Mouse (Mus musculus): ENCODE results near the gene Agap1.
A peak's percentile ranks its signal among the peaks of the same experiment; 100 is the strongest.

Agap1 gene

DNA sequence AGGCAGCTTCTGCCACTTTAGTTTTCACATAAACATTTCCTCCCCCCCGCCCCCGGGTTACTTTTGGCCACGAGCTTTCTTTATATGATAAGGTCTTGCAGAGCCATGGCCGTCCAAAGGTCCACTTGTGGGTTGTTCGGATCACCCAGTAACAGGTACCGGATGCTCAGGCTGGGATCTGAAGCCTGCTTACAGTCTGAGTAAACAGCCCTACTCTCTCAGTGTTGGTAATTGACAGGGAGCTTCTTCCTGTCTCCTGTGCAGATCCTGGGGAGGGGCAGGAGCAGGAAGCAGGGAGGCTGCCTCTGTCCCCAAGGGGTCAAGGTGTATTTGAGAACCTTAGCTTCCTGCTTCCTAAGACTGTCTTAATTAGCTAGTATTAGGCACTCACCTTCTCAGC, 269.9 kb downstream of the Agap1 start:
- no peak for DNase-seq

DNA sequence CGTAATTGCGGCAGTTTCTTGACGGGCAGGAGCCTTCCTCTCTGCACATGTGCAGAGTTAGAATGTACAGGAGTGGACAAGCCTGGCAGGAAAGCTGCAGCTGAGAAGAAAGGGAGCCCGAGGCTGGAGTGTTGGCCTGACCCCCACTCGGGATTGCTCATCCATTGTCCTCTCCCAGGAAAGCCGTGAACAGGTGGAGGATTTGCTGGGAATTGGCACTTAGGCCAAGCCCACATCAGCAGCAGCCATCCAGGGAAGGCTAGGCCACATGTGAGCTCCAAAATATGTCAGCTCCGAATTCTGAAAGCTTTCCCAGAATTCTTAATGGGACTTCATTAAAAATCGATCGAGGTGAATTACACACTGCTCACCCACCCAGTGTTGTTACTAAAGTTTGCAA, 270.4 kb downstream of the Agap1 start:
- no peak for DNase-seq

DNA sequence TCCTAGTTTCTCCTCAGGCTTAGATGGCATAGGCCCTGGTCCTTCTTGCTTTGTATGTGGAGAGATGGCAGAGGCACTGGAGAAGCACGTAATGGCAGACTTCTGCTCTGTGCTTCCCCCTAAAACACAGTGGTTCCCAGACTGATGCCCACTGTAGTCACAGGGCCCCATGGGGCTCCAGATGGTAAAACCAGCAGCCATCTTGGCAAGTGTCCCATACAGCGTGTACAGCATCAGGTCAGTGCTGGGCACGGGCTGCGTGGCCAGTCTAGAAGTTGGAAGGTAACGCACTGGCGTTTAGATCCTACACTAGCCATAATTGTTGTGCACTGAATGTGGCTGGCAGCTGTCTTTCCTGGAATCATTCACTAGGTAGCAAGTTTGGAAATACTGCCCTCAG, 273.9 kb downstream of the Agap1 start:
- no peak for DNase-seq

- peak; percentile 27 for DNase-seq
Observed at GRCm38 (mm10) chr1:89730589-89731195, 276.1 kb downstream of the Agap1 start.

DNA sequence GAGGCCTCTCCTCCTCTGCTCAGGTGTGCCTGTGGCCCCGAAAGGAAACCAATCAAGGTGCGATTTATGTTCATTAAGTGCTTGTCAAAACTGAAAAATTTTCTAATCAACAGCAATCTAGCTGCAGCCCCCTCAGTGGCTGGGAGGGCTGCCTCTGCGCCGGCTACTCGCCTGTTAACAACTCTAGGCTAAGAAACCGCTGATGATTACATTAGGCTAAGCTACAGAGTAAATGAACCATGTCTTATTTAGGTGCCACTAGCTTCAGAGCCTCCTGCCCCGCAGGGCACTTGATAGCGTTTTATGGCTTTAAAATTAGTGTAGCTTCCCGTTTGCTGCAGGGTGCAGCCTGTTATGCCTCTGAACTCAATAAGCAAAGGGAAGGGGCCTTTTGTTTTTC, 279.8 kb downstream of the Agap1 start:
- DNase-seq = no peak

- no peak for DNase-seq
Observed at GRCm38 (mm10) chr1:89735146-89735545, 280.5 kb downstream of the Agap1 start.

- no peak for DNase-seq
Observed at GRCm38 (mm10) chr1:89736021-89736420, 281.4 kb downstream of the Agap1 start.

GRCm38 (mm10) chr1:89739067-89739774, 284.6 kb downstream of the Agap1 start:
- DNase-seq = no peak

GRCm38 (mm10) chr1:89739775-89740099, 285.1 kb downstream of the Agap1 start:
- DNase-seq = no peak

DNA sequence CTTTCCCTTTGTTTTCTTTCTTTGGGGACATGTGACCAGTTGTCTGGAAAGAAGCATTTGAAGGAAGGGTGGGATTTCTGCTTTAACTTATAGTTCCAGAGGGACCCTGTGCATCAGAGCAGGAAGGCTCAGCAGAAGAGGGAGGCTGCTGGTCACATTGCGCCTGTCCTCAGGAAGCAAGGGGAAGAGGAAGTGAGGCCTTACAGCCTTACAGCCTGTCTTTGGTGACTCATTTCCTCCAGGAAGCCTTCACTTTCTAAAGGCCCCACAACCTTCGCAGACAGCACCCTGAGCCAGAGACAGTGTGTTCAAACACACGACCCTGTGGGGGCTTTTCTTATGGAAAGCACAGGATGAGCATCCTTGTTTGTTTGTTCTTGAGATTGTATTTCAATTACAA, 287.8 kb downstream of the Agap1 start:
- DNase-seq = no peak

DNA sequence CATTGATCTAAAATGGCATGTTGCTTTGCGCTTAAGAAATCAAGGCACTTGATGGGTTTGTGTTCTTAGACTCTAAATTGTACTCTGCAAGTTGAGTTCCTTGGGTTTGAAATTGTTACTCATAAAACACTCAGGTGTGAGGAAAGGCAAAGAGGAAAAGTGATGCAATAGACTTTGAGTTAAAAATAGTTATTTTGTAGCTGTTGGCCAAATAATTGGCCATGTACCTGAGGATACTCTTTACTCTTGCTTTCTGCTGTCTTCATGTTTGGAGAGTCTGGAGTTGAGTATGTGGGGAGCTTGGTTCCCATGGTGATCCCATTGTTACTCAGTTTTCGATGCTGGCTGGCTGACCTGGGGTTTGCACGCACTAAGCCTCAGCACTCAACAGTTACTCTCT, 291.6 kb downstream of the Agap1 start:
- DNase-seq = no peak

GRCm38 (mm10) chr1:89749666-89750065, 295.1 kb downstream of the Agap1 start:
- no peak for DNase-seq

DNA sequence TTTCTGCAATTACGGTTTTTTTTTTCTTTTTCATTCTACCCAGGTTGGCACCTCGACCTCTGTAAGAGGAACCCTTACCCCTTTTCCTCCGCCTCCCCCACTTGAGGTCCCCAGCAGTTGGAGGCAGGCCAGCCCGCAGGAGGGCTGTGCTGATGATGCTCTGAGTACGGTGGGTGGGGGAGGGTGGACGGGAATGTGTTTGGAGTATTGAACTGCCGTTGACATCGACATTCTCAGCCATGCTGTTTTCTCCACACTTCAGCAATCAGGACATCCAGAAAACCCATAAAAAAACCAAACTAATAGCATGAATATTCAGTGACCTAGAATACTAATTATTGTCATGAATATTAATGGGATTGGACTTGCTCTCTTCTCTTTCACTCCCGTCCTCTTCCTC, 295.9 kb downstream of the Agap1 start:
- DNase-seq = no peak

DNA sequence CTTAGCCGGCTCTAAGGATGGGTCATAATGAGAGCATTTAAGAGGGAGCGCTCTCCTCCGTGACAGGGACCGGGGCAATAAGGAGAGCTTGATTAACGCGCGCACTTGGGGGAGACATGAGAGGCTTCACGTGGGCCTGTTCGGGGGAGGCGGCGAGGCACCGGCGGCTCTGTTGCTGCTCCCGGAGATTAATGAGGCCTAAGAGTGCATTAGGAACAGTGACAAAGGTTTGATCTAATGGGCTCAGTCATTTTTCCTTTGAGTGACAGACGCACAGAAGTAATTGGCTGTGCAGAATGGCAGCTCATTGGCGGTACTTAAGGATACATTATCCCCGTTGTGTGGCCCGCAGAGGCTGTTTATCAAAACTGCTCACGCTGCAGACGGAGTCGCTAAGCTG, 296.3 kb downstream of the Agap1 start:
- DNase-seq = no peak

GRCm38 (mm10) chr1:89751344-89751743, 296.7 kb downstream of the Agap1 start:
- DNase-seq = no peak

DNA sequence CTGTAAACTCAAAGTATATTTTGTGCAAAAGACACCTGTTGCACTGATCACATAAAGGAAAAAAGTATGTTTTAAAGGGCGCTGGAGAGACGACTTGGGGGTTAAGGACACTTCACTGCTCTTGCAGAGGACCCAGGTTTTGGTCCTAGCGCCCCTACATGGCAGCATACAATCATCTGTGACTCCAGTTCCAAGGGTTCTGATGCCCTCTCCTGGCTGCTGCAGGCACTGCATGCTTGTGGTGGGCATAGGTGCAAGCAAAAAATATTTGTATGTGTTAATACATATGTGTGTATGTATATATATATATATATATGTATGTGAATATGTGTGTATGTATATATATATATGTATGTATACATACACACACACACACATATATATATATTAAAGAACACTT, 298.1 kb downstream of the Agap1 start:
- no peak for DNase-seq

- no peak for DNase-seq
Observed at GRCm38 (mm10) chr1:89755358-89755757, 300.8 kb downstream of the Agap1 start.

DNA sequence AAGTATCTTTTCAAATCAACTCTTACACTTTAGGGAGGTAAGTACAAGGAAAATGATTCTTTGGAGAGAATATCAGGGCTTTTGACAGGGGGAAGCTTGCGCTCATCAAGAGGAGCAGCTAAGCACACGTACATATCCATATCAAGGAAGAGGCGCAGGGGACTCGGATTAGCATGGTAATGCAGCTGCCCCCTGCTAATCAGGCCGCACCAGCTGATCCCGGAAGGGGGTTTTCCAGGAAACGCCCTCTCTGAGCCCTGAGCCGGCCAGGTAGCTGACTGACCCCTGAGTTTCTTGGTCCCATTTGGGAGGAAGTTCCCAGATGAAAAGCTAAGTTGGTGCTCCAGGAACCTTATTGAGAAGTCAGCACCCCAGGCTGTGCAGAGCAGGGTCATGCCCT, 301.8 kb downstream of the Agap1 start:
- DNase-seq = no peak

DNA sequence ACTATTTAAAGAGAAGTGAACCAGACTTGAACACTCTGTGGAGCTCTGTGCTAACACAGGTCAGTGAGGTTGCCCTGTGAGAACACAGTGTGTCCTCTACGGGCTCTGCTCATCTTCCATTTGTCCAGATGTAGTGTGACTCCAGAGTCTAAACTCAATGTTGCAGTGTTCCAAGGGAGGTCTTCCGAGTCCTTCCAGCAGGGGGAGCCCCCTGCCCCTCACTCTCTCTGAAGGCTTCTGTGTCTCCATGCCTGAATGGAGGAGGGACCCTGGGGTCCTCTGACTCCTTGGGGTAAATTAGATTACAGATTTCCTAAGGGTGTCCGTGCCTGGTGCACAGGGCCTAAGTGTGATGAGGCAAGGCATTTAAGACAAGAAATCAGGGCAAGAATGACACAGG, 302.9 kb downstream of the Agap1 start:
- no peak for DNase-seq

DNA sequence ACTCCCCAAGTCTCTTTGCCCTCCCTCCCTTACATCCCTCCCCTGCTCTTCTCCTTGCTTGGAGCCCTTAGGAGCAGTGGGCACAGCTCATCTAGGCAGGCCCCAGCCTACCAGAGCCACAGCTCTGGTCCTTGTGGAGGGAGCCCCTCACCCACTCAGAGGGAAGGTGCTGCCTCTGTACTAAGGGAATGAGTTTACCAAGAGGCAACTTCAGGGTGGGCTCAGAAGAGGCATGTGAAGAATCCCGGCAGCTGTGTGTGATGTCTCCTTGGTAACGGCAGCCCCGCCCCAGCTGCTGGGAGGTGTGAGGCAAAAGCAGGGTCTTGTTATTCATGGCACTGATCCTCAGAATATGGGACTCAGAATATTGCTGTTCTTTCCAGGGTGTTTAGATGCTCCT, 309.3 kb downstream of the Agap1 start:
- peak; percentile 8 for DNase-seq

GRCm38 (mm10) chr1:89766891-89767290, 312.3 kb downstream of the Agap1 start:
- DNase-seq = no peak

DNA sequence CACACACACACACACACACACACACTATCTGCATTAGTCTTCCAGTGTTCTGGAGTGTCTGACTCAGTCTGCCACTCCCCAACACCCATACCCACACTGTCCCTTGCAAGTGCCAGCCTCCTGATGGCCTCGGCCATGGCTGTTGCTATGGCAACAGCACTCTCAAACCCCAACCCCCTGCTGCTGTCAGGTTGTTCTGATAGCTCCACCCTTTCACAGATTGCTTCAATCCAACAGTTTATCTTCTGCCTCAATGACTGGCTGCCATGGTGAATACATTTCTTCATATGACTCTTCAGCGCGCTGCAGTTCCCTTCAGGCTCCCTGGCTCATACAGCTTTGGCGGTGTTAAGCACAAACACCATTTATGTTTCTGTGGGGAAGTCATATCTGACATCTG, 315.0 kb downstream of the Agap1 start:
- DNase-seq = no peak

DNA sequence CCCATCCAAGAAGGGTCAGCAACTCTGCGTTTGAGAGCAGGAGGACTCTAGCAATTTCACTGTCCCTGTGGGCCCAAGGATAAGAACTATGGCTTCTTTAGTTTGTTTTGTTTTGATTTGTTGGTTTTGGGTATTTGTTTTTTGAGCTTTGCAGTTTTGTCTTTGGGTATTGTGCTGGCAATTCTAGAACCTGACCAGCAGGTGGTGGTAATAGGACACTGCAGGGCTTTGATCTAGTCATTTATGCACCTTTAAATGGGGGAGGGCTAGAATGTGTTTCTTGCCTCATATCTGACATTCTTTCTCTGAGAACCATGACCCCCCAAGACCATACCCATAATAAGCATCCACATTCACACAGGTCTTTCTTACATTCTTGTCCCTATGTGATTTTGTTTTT, 315.7 kb downstream of the Agap1 start:
- no peak for DNase-seq

GRCm38 (mm10) chr1:89775750-89776149, 321.1 kb downstream of the Agap1 start:
- DNase-seq = no peak

DNA sequence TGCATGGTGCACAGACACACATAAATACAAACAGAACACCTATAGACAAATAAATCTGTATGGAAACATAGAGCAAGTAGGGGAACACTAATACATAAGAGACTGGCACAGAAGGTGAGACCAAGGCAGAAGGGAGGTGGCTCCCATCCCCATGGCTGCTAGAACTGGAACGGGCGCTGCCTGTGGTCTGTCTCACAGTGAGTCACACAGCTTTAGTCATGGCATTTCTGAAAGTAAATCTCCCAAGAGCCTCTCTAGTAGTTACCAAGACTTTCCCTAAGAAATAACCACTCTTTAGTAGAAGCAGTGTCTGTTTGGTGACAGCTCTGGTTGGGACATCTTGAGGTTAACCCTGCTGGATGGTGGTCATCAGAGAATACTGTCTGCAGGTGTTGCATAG, 326.1 kb downstream of the Agap1 start:
- no peak for DNase-seq
